ENCODE assay signal across 19 mouse cellular contexts in the genomic region with DNA sequence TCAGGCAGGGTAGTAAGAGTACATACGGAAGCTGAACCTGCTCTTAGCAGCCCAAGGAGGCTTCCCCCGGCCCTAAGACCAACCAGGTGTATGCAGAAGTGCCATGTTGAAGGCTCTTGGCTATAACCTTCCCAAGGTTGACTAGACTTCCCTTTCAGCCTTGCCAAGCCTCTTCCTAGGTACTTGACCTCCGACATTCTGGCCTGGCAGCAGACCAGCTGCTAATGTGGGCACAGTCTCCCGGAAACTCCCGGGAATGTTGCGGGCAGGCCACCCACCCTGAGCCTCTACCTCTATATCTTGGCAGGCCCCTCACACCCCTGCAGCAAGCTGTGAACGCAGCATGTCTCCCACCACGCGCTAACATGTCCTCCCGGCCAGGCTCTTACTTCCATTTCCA.
DNase-seq lines count a peak whose midpoint lies in the region; ATAC-seq and TF ChIP-seq lines count a peak whose summit lies in the region.
"Had no signal": no experiment of that assay in that cellular context is flagged by ENCODE, and none has a peak within 500 bp of the region (broad histone marks: within the 10 kb centered on the region; RNA-seq: fewer than 3 reads in every experiment).

No protein-coding gene starts in this region.

- no peak overlapping the region for H3K27ac ChIP-seq in lung, postnatal 0 days (ENCODE audit: low read length)
- peak overlapping the region; percentile 75; the same call in 1 of the 2 replicates for H3K27ac ChIP-seq in limb, embryonic 12.5 days
- no peak overlapping the region for H3K27ac ChIP-seq in layer of hippocampus, adult 2 months
- no peak overlapping the region for H3K27ac ChIP-seq in kidney, embryonic 16.5 days (ENCODE audit: low read length)
- H3K27ac ChIP-seq: embryonic facial prominence, embryonic 10.5 days; forebrain, embryonic 13.5 days; forebrain, embryonic 15.5 days had no signal

- TF ChIP-seq EP300 in lung, postnatal 0 days (IDR thresholded peaks at IDR 0.05), result no peak

- no peak for TF ChIP-seq CTCF in lung, postnatal 0 days (IDR thresholded peaks at IDR 0.05)
- TF ChIP-seq CTCF in layer of hippocampus, adult 2 months (conservative IDR thresholded peaks at IDR 0.05), result no peak

- H3K9me3 ChIP-seq in lung, postnatal 0 days (ENCODE audit: low read length), result no peaks in the 10 kb centered on the region
- no peaks in the 10 kb centered on the region for H3K9me3 ChIP-seq in limb, embryonic 12.5 days
- no peaks in the 10 kb centered on the region for H3K9me3 ChIP-seq in kidney, embryonic 16.5 days (ENCODE audit: low read length)
- H3K9me3 ChIP-seq: embryonic facial prominence, embryonic 10.5 days; embryonic facial prominence, embryonic 12.5 days; forebrain, embryonic 13.5 days; forebrain, embryonic 15.5 days had no signal

- no peaks in the 10 kb centered on the region for H3K27me3 ChIP-seq in lung, postnatal 0 days (replicated peaks; ENCODE audit: insufficient read depth, low read length)
- no peaks in the 10 kb centered on the region for H3K27me3 ChIP-seq in limb, embryonic 12.5 days
- no peaks in the 10 kb centered on the region; the same call in 1 of the 2 replicates for H3K27me3 ChIP-seq in kidney, embryonic 16.5 days (ENCODE audit: insufficient read depth, low read length)
- H3K27me3 ChIP-seq: forebrain, embryonic 13.5 days; forebrain, embryonic 15.5 days had no signal

- no peak overlapping the region for H3K9ac ChIP-seq in lung, postnatal 0 days (replicated peaks; ENCODE audit: low read depth)
- no peak overlapping the region for H3K9ac ChIP-seq in limb, embryonic 12.5 days (replicated peaks)
- H3K9ac ChIP-seq in kidney, embryonic 16.5 days (replicated peaks; ENCODE audit: low read length), result no peak overlapping the region
- H3K9ac ChIP-seq: embryonic facial prominence, embryonic 12.5 days; forebrain, embryonic 13.5 days; forebrain, embryonic 15.5 days had no signal

- no peak overlapping the region for H3K4me2 ChIP-seq in lung, postnatal 0 days (replicated peaks; ENCODE audit: low read depth, low read length)
- H3K4me2 ChIP-seq in limb, embryonic 12.5 days, result no peak overlapping the region
- no peak overlapping the region for H3K4me2 ChIP-seq in kidney, embryonic 16.5 days (replicated peaks; ENCODE audit: low read depth, low read length)
- H3K4me2 ChIP-seq: embryonic facial prominence, embryonic 12.5 days; forebrain, embryonic 13.5 days; forebrain, embryonic 15.5 days had no signal

- ATAC-seq in lung, postnatal 0 days, result no peak
- no peak for ATAC-seq in limb, embryonic 12.5 days (ENCODE audit: insufficient number of reproducible peaks, insufficient read depth, low FRiP score, low TSS enrichment, low read depth)
- no peak for ATAC-seq in kidney, embryonic 16.5 days (ENCODE audit: low FRiP score, low TSS enrichment)
- ATAC-seq: forebrain, embryonic 13.5 days; forebrain, embryonic 15.5 days had no signal

- 68% methylated on average over 10 of the region's 10 CpGs for WGBS in lung, postnatal 0 days
- WGBS in limb, embryonic 12.5 days, result 79% methylated on average over 10 of the region's 10 CpGs
- 89% methylated on average over 10 of the region's 10 CpGs for WGBS in kidney, embryonic 16.5 days

- peak; percentile 60 to 65 for DNase-seq in lung, adult 18-20 months
- no peak for DNase-seq in lung, postnatal 10 days
- DNase-seq in lung, postnatal 25 days (ENCODE audit: low spot score), result peak; percentile 33
- DNase-seq in lung, postnatal 0 days (ENCODE audit: low spot score), result no peak
- DNase-seq in lung, postnatal 4 days, result peak; percentile 14 to 43
- no peak for DNase-seq in layer of hippocampus, adult 2 months (ENCODE audit: low spot score in 2 of 2)
- DNase-seq: adrenal gland, adult 2 months; adrenal gland, postnatal 10 days; adrenal gland, postnatal 25 days; cerebellum, adult 11 months; cerebellum, adult 18-20 months; cerebellum, adult 9-10 months; cerebellum, postnatal 25 days had no signal

- H3K4me3 ChIP-seq in lung, postnatal 0 days (ENCODE audit: low read depth, low read length), result no peak overlapping the region
- H3K4me3 ChIP-seq in limb, embryonic 12.5 days (replicated peaks), result no peak overlapping the region
- H3K4me3 ChIP-seq in layer of hippocampus, adult 2 months, result no peak overlapping the region
- H3K4me3 ChIP-seq in kidney, embryonic 16.5 days (ENCODE audit: low read length), result no peak overlapping the region
- H3K4me3 ChIP-seq: embryonic facial prominence, embryonic 10.5 days; embryonic facial prominence, embryonic 12.5 days; forebrain, embryonic 13.5 days; forebrain, embryonic 15.5 days had no signal

- no peaks in the 10 kb centered on the region for H3K36me3 ChIP-seq in lung, postnatal 0 days (ENCODE audit: insufficient read depth, low read length)
- H3K36me3 ChIP-seq in limb, embryonic 12.5 days, result no peaks in the 10 kb centered on the region
- H3K36me3 ChIP-seq in kidney, embryonic 16.5 days (ENCODE audit: insufficient read depth, low read length), result no peaks in the 10 kb centered on the region
- H3K36me3 ChIP-seq: embryonic facial prominence, embryonic 10.5 days; embryonic facial prominence, embryonic 12.5 days; forebrain, embryonic 15.5 days had no signal

- no peaks in the 10 kb centered on the region for H3K4me1 ChIP-seq in lung, postnatal 0 days (ENCODE audit: insufficient read depth, low read depth, low read length)
- peaks cover 59% of the 10 kb centered on the region for H3K4me1 ChIP-seq in limb, embryonic 12.5 days (replicated peaks)
- no peaks in the 10 kb centered on the region for H3K4me1 ChIP-seq in kidney, embryonic 16.5 days (ENCODE audit: insufficient read depth, low read length)
- H3K4me1 ChIP-seq: forebrain, embryonic 13.5 days; forebrain, embryonic 15.5 days had no signal

Comparison
In these comparisons a context has a peak if more than half of its experiments do, and no peak if none do; other contexts are left out.
1. DNase-seq: peak in lung, adult 18-20 months (2 of 2), lung, postnatal 25 days (single experiment) and lung, postnatal 4 days (2 of 2); none in lung, postnatal 10 days (single experiment), lung, postnatal 0 days (single experiment) and layer of hippocampus, adult 2 months (0 of 2).